Mouse (Mus musculus) lung, adult 18-20 months (tissue): ENCODE results near the gene Sirt7.
A peak's percentile ranks its signal among the peaks of the same experiment; 100 is the strongest.
"Not testable (repeated sequence)": the region's sequence is repeated elsewhere in the genome, so short reads cannot be mapped to it uniquely, and the experiment has no call there.

Experiments used
- DNase-seq, 2 experiments: peaks; one replicate each; pipeline ENCODE4 v3.0.0; 2022; ENCODE audit warnings: mixed read lengths in 2 of 2

Gene Sirt7

DNA sequence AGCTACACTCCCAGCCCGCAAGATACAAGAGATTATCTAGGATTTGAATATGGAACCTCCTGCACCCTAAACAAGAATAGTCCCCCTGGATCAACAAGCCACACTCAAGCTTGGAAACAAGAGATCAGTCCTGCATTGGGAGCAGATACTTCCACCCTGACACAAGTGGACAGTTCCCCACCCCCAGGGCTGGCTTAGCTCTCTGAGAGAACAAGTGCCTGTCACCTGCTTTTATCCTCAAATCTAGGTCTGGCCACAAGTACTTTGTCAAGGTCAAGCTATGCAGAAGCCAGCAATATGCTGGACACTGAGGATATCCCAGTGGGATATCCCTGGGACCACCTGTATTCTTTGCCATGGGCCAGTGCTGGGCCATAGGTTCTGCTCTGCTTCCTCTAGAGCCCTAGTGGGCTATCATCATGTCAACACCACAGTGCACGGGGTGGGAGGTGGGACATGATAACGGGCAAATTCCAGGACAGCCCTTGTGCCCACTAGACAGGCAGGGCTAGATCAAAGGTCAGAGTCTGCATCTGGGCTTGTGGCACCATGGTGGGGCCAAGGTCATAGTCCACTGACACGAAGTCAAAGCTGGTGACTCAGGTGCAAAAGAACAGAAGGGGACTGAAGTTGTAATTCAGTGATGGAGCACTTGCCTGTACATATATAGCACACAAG lies 8.3 kb downstream of the Sirt7 start:
- DNase-seq, result no peak

DNA sequence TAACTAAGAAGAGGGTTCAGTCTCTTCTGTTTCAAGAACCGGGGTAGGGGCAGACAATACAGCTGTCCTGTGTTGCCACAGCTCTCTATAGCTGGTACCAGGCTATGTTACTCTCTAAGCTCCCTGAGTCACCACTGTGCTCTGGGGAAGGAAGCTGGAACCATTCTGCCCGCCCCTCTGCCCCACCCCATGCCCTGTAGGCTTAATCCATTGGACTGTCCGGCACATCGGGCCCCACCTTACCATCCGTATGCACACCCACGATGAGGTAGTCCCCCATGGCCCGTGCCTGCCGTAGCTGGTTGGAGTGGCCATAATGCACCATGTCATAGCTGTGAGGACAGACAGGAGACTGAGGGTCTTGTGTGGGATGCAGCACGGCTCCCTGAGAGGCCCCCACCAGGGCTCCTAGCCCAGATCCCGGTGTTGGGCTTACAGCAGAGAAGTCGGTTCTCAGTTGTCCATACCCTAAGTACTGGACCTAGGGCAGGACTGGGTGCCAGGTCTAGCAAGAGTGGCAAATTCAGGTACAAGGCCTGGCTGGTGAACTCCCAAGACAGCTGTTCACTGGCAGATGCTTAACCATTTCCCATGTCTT lies 9.3 kb downstream of the Sirt7 start:
- DNase-seq, result no peak

DNA sequence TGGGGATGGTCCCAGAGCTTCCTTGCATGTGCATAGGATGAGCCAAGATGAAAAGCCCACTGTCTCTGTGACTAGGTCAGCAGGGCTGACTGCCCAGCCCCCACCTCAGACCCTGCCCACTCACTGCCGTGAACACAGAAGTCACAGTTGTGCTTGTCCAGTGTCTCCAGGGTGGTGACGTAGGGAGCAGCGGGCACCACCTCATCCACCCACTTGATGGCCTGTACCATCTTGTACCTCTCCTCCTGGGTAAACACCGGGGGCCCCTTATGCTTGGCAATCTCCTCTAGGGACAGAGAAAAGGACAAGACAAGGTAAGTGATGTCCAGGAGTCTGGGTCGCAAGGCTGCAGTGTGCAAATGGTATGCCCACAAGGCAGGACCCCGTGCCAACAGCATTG lies 9.9 kb downstream of the Sirt7 start:
- DNase-seq, result no peak

DNA sequence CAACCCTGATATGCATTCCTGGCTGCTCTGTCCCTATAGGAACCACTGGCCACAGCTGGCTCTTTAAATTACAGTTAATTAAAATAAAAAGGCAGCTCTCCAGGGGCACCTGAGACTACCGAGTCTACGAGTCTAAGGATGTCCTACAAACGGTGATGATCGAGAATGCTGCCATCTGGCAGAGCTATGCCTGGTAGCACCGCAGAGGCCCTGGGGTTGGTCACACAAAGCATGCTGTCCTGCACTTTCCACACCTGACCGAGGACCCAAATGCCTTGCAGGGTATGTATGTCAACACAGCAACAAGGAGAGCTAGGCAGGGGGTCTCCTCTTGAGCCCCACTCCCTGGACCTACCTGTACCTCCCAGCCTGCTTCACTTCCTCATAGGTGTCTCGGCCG lies 11.1 kb downstream of the Sirt7 start:
- DNase-seq, result no peak

DNA sequence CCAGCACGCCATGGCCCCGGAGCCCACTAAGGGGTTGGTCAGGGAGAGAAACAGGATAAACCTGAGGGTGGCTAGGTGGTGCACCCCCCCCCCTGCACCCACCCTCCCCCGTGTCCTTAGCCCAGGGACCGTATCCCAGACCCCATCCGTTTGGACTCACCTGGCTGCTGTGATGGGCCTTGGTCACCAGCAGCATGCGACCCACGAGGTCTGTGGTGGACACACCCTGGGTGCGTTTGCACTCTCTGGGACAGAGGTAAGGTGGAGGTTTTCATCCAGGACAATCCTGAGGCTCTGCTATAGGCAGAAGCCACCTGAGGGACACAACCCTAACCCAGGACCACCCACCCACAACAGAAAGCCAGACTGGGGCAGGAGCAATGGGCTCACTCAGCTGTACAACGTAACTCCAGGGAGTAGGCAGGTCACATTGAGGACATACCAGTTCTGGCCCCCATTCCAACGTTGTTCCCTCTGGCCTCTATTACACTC lies 11.5 kb downstream of the Sirt7 start:
- DNase-seq, result no peak

DNA sequence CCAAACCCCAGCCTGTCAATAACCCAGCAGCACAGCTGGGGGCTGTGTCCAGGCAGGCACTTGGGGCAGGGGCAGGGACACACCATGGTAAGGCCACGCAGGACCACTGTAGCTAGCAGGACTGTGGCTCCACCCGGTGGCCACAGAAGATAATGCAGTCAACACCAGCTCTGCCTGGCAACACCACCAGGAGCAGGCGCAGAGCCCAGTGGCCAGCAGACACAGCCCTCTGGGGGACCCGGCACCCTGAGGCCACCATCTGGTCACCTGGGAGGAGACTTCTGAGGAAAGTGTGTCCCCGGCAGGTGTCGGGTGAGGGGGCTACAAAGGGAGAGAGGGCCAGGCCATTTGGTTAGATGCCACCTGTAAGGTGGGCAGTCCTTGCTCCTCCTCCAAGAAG lies 12.3 kb downstream of the Sirt7 start:
- peak; percentile 71 to 72 for DNase-seq

DNA sequence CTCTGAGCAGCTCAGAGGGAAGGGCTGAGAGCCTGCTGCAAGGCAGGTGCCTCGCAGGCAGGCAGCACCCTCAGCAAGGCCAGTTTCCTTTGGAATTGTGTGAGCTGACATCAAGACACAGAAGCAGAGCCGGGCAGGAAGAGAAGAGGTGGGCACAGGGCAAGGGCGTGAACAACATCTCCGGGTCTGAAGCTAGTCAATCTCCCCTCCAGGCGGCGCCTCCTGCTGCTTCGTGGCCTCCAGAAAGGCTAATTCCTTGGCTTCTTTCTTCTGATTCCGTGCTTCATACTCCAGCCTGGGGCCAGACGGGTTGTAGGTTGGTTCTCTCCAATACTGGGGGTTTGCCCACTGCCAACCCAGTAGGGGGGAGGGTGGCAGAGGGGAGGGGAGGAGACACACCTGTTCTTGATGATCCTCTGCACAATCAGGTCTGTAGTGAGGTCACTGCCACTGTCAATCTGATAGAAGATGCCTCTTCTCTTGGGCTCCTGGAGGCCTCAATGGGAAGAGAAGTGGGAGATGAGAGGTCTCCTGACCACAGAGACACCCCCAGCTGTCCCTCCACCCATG lies 14.5 kb downstream of the Sirt7 start:
- no peak for DNase-seq

DNA sequence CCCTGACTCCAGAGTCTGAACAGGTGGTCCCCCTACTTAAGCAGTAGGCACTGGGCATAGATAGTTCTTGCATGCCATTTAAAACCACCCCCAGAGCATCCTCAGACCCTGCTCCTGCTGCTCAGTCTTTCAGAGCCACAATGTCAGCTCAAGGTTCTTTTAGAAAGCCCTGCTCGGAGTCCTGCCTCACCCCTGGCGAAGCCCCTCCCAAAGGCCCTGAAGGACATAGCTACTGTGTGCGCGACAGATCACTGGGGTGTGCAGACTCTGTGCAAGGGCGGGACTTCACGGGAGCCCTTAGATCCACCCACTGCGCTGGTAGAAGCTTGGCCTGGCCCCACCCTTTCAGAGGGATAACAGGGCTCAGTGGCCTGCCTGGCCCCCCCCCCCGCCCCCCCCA lies 15.8 kb downstream of the Sirt7 start:
- no peak for DNase-seq

DNA sequence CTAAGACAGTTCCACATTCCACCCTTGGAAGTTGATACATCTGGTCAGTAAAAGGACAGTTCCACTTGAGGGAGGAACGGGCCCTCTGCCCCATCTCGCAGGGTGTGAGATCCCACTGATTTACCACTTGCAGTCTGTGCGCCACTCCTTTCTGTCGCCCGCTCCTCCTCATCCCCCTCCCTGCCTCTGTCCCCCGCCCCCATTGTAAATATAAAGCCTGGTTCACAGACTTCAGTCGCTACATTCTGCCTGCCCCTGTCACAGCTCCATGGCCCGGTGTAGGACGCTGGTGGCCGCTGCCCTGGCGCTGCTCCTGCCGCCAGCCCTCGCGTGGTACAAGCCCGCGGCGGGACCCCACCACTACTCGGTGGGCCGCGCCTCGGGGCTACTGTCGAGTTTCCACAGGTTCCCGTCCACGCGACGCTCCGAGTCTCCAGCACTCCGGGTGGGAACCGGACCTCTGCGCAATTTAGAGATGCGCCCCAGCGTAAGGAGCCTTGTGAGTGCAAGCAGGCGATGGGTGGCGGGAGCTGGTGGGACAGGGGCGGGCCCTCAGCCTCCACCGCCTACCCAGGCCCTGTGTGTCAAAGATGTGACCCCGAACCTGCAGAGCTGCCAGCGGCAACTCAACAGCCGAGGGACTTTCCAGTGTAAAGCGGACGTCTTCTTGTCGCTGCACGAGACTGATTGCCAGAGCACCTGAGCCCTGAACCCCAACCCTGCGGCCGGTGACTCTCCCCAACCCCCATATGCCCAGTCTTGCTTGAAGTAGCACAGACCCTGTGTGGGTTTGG lies 16.6 kb downstream of the Sirt7 start, which contains the start of gene Npb:
Gene Npb (plus strand): TSS at position 237 of the 794 bp plus-strand sequence.
- DNase-seq, result no peak

DNA sequence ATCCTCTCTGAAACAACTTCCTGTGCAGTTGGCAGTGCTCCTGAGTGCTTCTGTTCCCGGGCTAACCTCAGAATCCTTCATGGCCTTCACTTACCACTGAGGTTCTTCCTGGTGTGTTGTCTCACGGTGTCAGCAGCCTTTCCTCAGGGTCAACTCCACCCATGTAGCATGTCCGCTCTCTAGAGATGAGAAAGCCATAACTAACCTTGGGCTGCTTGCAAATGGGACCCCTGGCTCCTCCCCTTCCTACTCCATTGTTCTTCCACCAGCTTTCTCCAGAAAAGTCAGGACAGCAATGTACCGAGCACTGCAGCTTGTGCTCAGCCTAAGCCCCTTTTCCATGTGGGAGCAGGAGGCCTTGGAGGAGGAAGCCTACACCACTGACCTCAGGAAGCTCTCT lies 18.3 kb downstream of the Sirt7 start:
- no peak for DNase-seq

DNA sequence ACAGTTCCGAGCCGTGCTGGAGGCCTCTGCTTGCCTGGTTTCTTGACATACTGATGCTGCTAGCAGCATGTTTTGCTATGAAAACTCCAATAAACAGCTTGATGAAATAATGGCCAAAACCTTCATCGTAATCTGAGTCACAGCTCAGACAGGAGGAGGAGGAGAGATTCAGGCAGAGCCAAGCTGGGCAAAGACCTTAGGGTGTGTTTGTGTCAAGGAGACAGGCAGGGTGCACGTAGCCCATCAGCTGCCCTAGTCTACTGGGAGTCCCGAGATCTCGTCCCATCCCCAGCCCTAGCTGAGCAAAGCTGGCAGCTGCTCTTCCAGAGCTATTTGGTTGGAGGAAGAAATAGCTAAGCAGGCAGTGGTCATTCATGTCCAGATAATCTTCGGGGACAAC lies 19.4 kb downstream of the Sirt7 start:
- no peak for DNase-seq

DNA sequence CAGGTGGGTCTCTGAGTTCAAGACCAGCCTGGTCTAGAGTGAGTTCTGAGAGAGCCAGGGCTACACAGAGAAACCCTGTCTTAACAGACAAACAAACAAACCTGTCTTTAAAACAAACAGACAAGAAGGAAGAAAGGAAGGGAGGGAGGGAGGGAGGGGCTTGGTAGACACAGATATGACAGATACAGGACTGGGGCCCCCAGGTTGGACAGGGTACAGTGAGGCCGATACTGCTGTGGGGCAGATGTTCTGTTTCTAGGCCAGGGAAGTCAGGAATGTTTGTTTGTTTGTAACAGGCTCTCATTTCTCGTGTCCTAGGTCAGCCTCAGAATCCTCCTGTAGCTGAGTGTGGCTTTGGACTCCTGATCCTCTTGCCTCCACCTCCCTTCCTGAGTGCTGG lies 21.5 kb downstream of the Sirt7 start:
- DNase-seq, result no peak

DNA sequence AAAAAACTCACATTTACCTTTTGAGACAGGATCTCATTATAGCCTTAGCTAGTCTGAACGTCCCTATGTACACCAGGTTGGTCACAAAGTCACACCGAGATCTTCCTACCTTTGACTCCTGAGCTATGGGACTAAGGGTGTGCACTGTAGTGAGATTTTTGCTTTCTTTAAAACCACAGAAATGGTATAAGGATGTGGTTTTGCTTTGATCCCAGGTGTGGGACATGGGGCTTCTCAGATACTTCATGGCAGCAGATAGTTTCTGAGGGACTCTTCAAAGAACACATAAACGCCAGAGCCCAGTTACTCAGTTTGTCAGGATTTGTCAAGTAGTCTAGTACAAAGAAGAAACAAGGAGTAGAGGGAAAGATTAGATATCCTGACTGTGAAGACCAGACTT lies 24.3 kb downstream of the Sirt7 start:
- no peak for DNase-seq

DNA sequence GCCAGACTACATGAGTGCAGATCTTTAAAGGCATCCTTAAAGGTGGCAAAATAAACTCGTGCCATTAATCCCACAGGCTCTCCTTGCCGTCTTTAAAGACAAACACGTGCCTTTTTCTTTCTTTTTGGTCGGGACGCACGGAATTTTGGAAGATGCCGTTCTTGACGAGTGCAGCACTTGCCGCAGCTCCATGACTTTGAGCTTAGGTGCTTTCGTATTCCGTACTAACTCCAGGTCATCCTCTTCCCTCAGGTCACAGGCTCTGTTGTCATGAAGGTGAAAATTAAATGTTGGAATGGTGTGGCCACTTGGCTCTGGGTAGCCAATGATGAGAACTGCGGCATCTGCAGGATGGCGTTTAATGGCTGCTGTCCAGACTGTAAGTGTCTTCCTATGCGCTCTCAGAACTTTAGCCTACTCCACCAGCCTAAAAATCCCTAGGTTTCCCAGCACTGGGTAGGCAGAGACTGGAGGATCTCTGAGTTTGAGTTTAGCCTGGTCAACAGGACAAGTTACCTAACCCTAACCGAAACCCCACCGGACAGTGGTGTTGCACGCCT lies 26.0 kb downstream of the Sirt7 start:
- no peak for DNase-seq

DNA sequence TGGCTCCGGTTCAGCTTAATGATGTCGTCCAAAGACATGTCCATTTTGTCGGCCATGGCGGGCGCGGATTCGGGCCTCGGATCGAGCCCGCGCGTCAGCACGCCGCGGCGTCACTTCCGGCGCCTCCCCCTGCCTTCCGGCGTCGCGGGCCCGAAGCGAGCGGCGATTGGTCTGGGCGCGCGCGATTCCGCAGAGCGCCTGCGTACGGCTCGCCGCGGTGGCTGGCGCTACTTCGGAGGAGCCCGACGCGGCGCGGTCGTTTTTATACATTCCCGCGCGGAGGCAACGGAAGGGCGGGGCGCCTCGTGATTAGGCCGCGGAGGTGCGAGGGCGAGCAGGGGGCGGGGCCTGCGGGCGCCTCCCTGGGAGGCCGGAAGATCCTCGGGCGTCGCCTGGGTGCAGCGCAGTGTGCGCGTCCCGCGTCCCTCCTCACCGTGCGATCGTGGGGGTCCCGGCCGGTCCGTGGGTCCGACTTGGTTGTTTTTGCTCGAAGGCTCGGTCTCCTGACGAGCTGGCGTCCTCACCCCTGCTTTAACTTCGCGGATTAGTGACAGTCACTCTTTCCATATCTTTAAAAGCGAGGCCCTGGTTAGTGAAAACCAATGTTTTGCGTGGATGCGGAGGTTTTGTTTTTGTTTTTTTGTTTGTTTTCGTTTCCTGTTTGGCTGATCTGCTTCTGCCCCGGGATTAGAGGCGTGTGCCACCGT lies 26.6 kb downstream of the Sirt7 start, which contains the start of the genes Alyref and Anapc11:
Gene Alyref (minus strand): TSS at position 83 of the 707 bp plus-strand sequence.
Gene Anapc11 (plus strand): TSS at position 139 of the 707 bp plus-strand sequence.
- peak; percentile 91 to 94 for DNase-seq

DNA sequence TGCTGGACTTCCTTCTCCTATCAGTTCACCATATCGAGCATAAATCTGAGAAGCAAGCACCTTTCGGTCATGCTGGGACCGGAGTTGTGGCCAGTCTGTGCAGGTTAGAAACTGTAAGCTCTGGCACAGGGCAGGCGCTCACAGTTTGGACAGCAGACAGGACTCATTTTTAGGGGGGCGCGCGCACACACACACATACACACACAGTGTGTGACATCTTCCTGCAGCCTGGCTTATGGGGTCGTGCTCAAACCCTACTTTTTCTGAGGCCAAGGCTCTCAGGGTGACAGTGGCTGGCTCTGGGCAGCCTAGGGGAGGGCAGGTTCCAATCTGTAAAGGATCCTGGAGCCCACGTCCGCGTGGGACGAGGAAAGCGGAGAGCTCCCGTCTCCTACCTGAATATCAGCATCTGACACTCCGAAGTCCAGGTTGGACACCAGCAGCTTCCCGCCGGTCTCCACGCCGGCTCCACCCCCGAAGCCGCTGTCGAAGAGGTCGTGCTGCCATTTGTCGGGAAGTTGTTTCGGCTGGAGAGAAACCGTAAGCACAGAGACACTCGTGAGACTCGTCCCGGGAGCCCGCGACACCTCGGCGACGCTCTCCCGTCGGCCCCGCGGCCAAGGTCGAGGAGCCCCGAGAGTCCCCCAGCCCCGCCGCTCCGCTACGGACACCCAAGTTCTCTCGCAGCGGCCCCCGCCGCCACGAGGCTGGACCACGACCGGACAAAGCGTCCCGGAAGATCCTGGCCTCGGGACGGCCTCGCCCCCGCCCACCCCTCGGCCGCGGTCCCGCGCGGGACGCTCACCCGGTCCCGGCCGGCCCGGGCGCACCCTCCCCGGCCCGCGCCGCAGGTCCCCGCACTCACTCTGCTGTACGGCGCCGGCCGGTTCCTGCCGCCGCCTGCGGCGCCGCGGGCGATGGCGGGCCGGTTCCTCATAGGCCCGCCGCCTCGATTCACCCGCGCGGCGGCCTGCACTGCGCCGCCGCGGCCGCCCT lies 27.5 kb downstream of the Sirt7 start:
- no peak for DNase-seq

DNA sequence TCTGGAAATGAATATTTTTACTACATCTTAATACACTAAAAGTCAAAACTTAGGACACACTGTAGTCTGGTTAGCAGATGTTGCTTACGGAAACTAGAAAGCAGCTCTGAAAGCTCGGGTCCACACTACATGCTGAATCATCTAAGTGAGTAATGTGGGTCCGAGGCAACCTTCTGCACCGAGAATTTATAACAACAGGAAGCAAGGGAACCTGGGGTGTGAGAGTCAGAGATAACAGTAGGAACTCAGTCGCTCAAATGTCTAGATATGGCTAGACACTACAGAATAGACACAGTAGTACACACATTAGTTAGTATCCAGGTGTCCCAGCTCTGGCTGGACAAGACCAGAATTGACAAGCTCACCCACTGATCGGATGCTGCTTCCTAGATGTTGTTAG lies 36.5 kb downstream of the Sirt7 start:
- no peak for DNase-seq

DNA sequence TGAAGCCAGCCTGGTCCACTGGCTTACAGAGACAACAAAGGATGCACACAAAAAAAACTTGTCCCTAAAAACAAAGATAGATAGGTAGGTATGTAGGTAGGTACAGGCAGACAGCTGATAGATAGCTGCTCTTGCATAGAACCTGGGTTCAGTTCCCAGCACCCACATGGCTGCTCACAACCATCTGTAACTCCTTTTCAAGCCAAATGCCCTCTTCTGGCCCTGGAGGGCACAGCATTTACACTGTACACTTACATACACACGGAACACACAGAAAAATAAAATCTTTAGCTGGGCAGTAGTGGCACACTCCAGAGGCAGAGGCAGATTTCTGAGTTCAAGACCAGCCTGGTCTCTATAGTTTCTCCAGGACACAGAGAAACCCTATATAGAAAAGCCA lies 41.1 kb downstream of the Sirt7 start:
- DNase-seq, result no peak

DNA sequence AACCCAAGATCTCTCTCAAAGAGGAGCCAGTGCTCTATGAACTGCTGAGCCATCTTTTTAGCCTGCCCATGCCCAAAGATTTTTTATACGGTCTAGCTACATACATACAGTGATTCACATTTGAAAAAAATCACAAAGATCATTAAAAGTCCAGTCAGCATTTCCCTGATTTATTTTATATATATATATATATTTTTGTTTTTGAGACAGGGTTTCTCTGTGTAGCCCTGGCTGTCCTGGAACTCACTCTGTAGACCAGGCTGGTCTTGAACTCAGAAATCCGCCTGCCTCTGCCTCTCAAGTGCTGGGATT lies 42.1 kb downstream of the Sirt7 start:
- not testable (repeated sequence) for DNase-seq

DNA sequence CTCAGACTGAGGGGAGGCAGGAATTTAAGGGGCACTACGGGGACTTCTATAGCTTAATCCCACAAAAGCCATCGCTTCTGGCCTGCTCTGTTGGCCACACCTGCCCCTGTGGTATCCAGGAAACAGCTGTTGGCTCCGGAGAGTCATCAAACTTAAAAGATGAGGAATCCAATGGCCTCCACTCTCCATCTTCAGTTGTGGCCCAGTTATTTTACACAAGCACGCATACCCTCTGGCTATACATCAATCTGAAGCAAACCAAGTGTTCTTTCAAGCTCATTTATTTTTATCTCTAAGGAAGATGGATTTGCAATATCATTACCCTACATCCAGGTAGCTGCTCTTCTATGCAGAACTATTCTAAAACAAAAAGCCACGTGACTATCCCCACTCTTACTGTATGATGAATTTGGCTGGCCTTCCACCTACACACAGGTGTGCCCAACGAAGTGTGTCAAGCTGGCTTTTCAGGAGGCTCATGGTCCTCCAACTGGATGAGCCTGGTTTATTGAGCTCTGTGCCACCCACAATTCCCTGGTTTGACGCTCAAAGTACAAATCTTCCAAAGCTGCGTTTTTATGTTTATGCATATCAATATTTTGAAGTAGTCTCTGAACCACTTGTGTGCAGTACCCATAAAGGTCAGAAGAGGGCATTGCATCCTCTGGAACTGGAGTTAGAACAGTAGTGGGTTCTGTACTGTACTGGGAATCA lies 42.6 kb downstream of the Sirt7 start:
- DNase-seq, result peak in 1 of 2 experiments; percentile 57
